Mouse (Mus musculus) hindbrain, embryonic 11.5 days (tissue): ENCODE data around the gene Rassf5. TPM values are rescaled to one million over a fixed set of nuclear protein-coding genes. Genes with fewer than 3 reads are reported as not detected.
A peak's percentile ranks its signal among the peaks of the same experiment; 100 is the strongest.
"Not testable (repeated sequence)": the region's sequence is repeated elsewhere in the genome, so short reads cannot be mapped to it uniquely, and the experiment has no call there.

ENCODE experiments used
- ATAC-seq: fragments of 200-750 bp; cut with Nextera tagmentation; 2 replicates; pipeline ENCODE4 v1.8.0; 2017; ENCODE audit warnings: mild to moderate bottlenecking, moderate TSS enrichment, moderate library complexity; ENCODE audit not compliant: low FRiP score
- DNase-seq: peaks from one replicate; pipeline ENCODE4 v3.0.0-alpha.2; 2015; ENCODE audit warnings: low spot score
- H3K27ac ChIP-seq: fragments of 300-500 bp; sonication (generic); 2 replicates; pipeline ENCODE4 v1.5.1; 2014; ENCODE audit warnings: mild to moderate bottlenecking, low read depth, low read length
- H3K27me3 ChIP-seq: fragments of 300-500 bp; sonication (generic); 2 replicates; pipeline ENCODE4 v1.6.1; 2014; ENCODE audit warnings: mild to moderate bottlenecking, low read length, moderate library complexity, mixed read lengths; ENCODE audit not compliant: control insufficient read depth, insufficient read depth
- H3K36me3 ChIP-seq: fragments of 300-500 bp; sonication (generic); 2 replicates; pipeline ENCODE4 v1.6.1; 2014; ENCODE audit warnings: mild to moderate bottlenecking, low read length, moderate library complexity, mixed read lengths; ENCODE audit not compliant: control insufficient read depth, insufficient read depth
- H3K4me1 ChIP-seq: fragments of 300-500 bp; sonication (generic); replicated peaks from 2 replicates; pipeline ENCODE4 v1.6.1; 2014; ENCODE audit warnings: low read length, mixed read lengths; ENCODE audit not compliant: control insufficient read depth, insufficient read depth
- H3K4me2 ChIP-seq: fragments of 300-500 bp; sonication (generic); replicated peaks from 2 replicates; pipeline ENCODE4 v1.6.1; 2014; ENCODE audit warnings: mild to moderate bottlenecking, low read depth, low read length
- H3K4me3 ChIP-seq: fragments of 300-500 bp; sonication (generic); 2 replicates; pipeline ENCODE4 v1.5.1; 2014; ENCODE audit warnings: low read depth, low read length
- H3K9ac ChIP-seq: fragments of 300-500 bp; sonication (generic); 2 replicates; pipeline ENCODE4 v1.6.1; 2014; ENCODE audit warnings: low read depth, low read length
- H3K9me3 ChIP-seq: fragments of 300-500 bp; sonication (generic); 2 replicates; pipeline ENCODE4 v1.6.1; 2016; ENCODE audit warnings: low read length; ENCODE audit not compliant: control insufficient read depth
- WGBS: fragments of 180-500 bp; shearing (Covaris S2); extraction: QIAGEN DNeasy Blood & Tissue Kit; methylation state at CpG from one replicate; pipeline ENCODE4 v1.1.7; 2014; 5-methylcytosine and 5-hydroxymethylcytosine counted together
- polyA plus RNA-seq: library from polyadenylated mRNA; unstranded; fragments of >200 nt; fragmentation: Nextera tagmentation; extraction: Ambion mirVana; gene quantifications from 2 replicates; pipeline ENCODE4 v1.2.1, GENCODE M21; 2014

Rassf5 gene
- polyA plus RNA-seq, 1 experiment from 2014 or later = 1.5 TPM

- ATAC-seq (no peak), DNase-seq (no peak)
- Histone ChIP-seq H3K27me3 (no peaks in the 10 kb centered on the region), H3K9ac (no peak overlapping the region), H3K36me3 (no peaks in the 10 kb centered on the region), H3K9me3 (no peaks in the 10 kb centered on the region), H3K4me1 (no peaks in the 10 kb centered on the region; the same call in 1 of the 2 replicates), H3K4me3 (no peak overlapping the region), H3K4me2 (no peak overlapping the region), H3K27ac (no peak overlapping the region)
- WGBS = 85% methylated on average over 10 of the region's 10 CpGs
Observed at GRCm38 (mm10) chr1:131268776-131269175, 23.7 kb upstream of the Rassf5 start.

GRCm38 (mm10) chr1:131263905-131264304 is 18.8 kb upstream of the Rassf5 start:
- DNase-seq (no peak), ATAC-seq (no peak)
- no peaks in the 10 kb centered on the region for H3K27me3 ChIP-seq
- H3K4me3 ChIP-seq = no peak overlapping the region
- H3K4me1 ChIP-seq = no peaks in the 10 kb centered on the region; the same call in 1 of the 2 replicates
- H3K36me3 ChIP-seq = no peaks in the 10 kb centered on the region
- WGBS = 74% methylated on average over 12 of the region's 12 CpGs
- H3K9ac ChIP-seq = no peak overlapping the region
- H3K27ac ChIP-seq = no peak overlapping the region
- no peaks in the 10 kb centered on the region for H3K9me3 ChIP-seq
- no peak overlapping the region for H3K4me2 ChIP-seq

DNA sequence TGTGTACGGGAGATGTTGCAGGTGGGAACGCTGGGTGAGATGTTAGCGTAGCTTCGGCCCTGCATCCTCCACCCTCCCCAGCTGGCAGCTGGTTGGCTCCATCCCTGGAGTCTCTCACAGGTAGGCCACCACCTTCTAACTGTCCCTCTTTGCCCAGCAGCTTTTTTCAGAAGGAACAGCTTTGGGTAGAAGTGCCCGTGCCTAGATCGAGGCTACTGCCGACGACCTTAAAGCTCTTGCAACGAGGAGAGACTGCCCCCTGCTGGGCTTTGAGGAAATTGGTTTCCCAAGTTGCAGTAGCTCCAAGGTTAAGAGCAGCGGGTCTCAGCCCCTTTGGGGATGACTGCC is 15.2 kb upstream of the Rassf5 start:
- H3K4me2 ChIP-seq = no peak overlapping the region
- H3K27ac ChIP-seq = no peak overlapping the region
- H3K9ac ChIP-seq = no peak overlapping the region
- no peaks in the 10 kb centered on the region; the same call in 1 of the 2 replicates for H3K4me1 ChIP-seq
- no peak overlapping the region for H3K4me3 ChIP-seq
- WGBS = 25% methylated on average over 10 of the region's 10 CpGs
- H3K36me3 ChIP-seq = no peaks in the 10 kb centered on the region
- H3K9me3 ChIP-seq = no peaks in the 10 kb centered on the region
- H3K27me3 ChIP-seq = no peaks in the 10 kb centered on the region
- ATAC-seq (no peak), DNase-seq (peak; percentile 86)

DNA sequence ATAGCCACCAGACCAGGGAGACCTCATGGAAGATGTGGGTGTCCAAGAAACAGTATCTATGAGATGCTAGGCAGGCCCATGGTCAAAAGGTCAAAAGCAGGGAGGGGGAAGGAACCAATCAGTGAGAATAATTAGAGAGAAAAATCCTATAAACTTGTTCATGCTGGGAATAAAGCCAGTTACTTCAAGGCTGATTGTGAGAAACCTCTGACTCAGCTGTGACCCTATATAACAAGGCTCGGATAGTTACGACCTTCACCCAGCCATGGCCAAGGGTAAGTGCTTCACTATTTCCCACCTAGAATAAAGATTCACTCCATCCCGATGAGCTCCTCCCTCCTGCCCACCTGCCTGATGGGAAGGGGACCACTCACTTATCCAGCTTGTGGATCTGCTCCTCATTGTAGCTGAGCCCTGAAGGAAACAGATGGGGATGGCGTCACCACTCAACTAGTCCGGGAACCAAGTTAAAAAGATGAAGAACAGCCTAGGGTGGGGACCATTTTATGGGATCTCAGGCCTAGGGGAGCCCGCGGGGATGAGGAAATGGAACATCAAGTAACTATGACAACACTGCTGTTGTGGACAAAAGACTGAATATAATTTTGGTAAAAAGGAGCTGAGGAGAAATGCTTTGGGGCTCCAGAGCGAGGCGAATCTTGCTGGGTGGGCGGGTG is 14.7 kb upstream of the Rassf5 start:
- Histone ChIP-seq H3K36me3 (no peaks in the 10 kb centered on the region), H3K4me2 (no peak overlapping the region), H3K9me3 (no peaks in the 10 kb centered on the region), H3K4me3 (no peak overlapping the region), H3K27me3 (no peaks in the 10 kb centered on the region), H3K27ac (no peak overlapping the region), H3K4me1 (no peaks in the 10 kb centered on the region; the same call in 1 of the 2 replicates), H3K9ac (no peak overlapping the region)
- ATAC-seq (no peak), DNase-seq (no peak)
- 66% methylated on average over 10 of the region's 10 CpGs for WGBS

GRCm38 (mm10) chr1:131257288-131257687 is 12.2 kb upstream of the Rassf5 start:
- 76% methylated on average over 6 of the region's 6 CpGs for WGBS
- Histone ChIP-seq H3K36me3 (no peaks in the 10 kb centered on the region), H3K27ac (no peak overlapping the region), H3K4me1 (no peaks in the 10 kb centered on the region; the same call in 1 of the 2 replicates), H3K4me2 (no peak overlapping the region), H3K9ac (no peak overlapping the region), H3K27me3 (no peaks in the 10 kb centered on the region), H3K4me3 (no peak overlapping the region), H3K9me3 (no peaks in the 10 kb centered on the region)
- ATAC-seq (no peak), DNase-seq (no peak)

GRCm38 (mm10) chr1:131252516-131253250 is 7.6 kb upstream of the Rassf5 start:
- H3K4me3 ChIP-seq, H3K9me3 ChIP-seq, H3K36me3 ChIP-seq, H3K27ac ChIP-seq, H3K27me3 ChIP-seq, H3K4me2 ChIP-seq, ATAC-seq, H3K9ac ChIP-seq, H3K4me1 ChIP-seq, DNase-seq: not testable (repeated sequence)
- 79% methylated on average over 7 of the region's 7 CpGs for WGBS

DNA sequence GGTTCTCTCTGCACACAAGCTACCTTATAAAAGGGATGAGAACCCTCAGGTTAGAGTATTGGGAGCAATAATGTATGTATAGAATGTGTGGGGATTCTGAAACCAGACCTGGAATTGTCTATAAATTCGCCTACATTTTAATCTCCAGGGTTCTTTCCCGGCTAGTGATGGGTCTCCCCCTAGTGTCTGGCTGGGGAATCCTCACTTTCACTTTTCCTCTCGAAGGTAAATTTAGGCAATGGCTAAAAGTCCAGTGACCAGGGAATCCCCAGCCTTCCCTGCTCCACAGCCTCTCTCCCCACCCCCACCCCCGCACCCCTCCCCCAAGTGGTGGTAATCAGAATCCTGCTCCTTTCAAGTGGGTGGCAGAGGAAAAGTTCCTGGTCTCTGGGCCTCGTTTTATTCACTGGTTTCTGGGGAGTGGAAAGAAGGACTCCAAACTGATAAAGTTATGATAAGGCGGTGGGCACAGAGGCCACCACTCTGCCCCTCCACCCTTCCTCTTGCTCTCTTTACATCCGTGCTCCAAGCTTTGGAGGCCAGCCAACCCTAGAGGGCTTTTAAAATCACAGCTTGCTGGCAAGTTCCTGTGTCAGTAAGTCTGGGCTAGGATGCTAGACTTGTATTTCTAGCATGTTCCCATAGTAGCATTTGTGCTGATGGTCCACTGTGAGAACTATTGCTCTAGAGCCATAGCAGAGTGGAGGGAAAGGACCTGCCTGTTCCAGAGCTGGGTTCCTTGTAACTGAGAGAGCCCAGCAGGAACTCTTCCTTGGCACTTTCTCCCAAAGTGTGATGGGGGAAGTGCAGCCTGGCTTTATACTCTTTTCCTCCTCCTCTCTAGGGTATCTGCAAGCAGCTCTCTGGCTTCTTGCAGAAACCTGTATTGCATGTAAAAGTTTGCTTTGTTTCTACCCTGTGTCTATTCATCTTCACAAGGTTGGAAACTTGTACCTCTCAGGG is 1.7 kb upstream of the Rassf5 start:
- H3K27me3 ChIP-seq = peaks cover 23% of the 10 kb centered on the region
- WGBS = 16% methylated on average over 7 of the region's 7 CpGs
- H3K4me3 ChIP-seq = no peak overlapping the region
- no peak overlapping the region for H3K27ac ChIP-seq
- H3K36me3 ChIP-seq = no peaks in the 10 kb centered on the region
- DNase-seq (peak; percentile 63), ATAC-seq (peak; percentile 1; the same call in 1 of the 2 replicates)
- no peak overlapping the region for H3K4me2 ChIP-seq
- no peak overlapping the region for H3K9ac ChIP-seq
- H3K4me1 ChIP-seq = peaks cover 7% of the 10 kb centered on the region
- H3K9me3 ChIP-seq = no peaks in the 10 kb centered on the region

DNA sequence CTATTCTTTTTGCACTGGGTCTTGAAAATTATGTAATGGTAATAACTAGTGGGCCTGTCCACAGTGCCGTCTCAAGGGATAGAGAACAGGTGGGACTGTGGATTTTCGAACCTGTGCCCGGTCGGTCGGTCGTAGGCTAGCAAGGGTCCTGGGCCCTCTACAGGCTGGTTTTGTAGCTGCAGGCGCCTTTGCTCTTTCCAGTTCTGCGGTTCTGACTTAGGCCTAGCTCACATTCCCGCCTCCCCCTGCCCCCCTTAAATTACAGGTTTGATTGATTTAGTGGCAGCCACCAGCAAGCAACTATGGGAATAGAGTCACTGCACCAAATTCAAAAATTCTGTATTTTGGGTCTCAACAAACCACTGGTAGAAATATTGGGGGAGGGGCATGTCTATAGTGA is 868 bp upstream of the Rassf5 start:
- WGBS = 7% methylated on average over 9 of the region's 9 CpGs
- peaks cover 23% of the 10 kb centered on the region for H3K27me3 ChIP-seq

More for the DNA sequence above, 868 bp upstream of the Rassf5 start:
- Histone ChIP-seq H3K4me2 (peak overlapping the region; percentile 96; the same call in 1 of the 2 replicates), H3K36me3 (no peaks in the 10 kb centered on the region), H3K9ac (no peak overlapping the region), H3K9me3 (no peaks in the 10 kb centered on the region), H3K4me3 (peak overlapping the region; percentile 66), H3K4me1 (peaks cover 7% of the 10 kb centered on the region), H3K27ac (no peak overlapping the region)
- DNase-seq (peak; percentile 69), ATAC-seq (peak; percentile 51)
